In genomic region chr8:128653642-128654364, GRCm38 (mm10) we compare ENCODE assay signal across 8 mouse cellular contexts. TPM values are rescaled to one million over a fixed set of nuclear protein-coding genes. Genes with fewer than 3 reads are reported as not detected.
A peak's percentile ranks its signal among the peaks of the same experiment; 100 is the strongest.
DNase-seq lines count a peak whose midpoint lies in the region; ATAC-seq lines count a peak whose summit lies in the region.

No protein-coding gene starts in this region.

- DNase-seq in kidney, adult 9 months: peak; percentile 42
- DNase-seq in kidney, postnatal 14 days: no peak
- DNase-seq in fibroblast of lung, adult 2 months (ENCODE audit: low read depth): peak; percentile 46
- DNase-seq in midbrain, embryonic 10.5 days (ENCODE audit: low spot score): no peak
- peak; percentile 47 for DNase-seq in thymus, postnatal 4 days
- no peak for DNase-seq in gastrocnemius, adult 8-10 months (ENCODE audit: low spot score in 2 of 2)

- H3K4me3 ChIP-seq in hindbrain, embryonic 15.5 days: no peak overlapping the region
- peak overlapping the region; percentile 50 for H3K4me3 ChIP-seq in midbrain, embryonic 10.5 days

- H3K27me3 ChIP-seq in hindbrain, embryonic 15.5 days: no peaks in the 10 kb centered on the region
- no peaks in the 10 kb centered on the region for H3K27me3 ChIP-seq in midbrain, embryonic 10.5 days (ENCODE audit: low read depth, poor library complexity, severe bottlenecking)

- peaks cover 19% of the 10 kb centered on the region for H3K4me1 ChIP-seq in hindbrain, embryonic 15.5 days (replicated peaks)
- H3K4me1 ChIP-seq in midbrain, embryonic 10.5 days: peaks cover 23% of the 10 kb centered on the region

- H3K36me3 ChIP-seq in hindbrain, embryonic 15.5 days: no peaks in the 10 kb centered on the region
- no peaks in the 10 kb centered on the region for H3K36me3 ChIP-seq in midbrain, embryonic 10.5 days

- ATAC-seq in hindbrain, embryonic 15.5 days (ENCODE audit: low FRiP score, low read depth): no peak
- ATAC-seq in monocyte, adult 5-6 weeks (replicated peaks; ENCODE audit: insufficient number of reproducible peaks, low FRiP score, low TSS enrichment, poor library complexity, severe bottlenecking): no peak

- H3K9me3 ChIP-seq in hindbrain, embryonic 15.5 days: no peaks in the 10 kb centered on the region
- H3K9me3 ChIP-seq in midbrain, embryonic 10.5 days (replicated peaks): no peaks in the 10 kb centered on the region; the same call in 1 of the 2 replicates

- WGBS in hindbrain, embryonic 15.5 days: 36% methylated on average over 5 of the region's 5 CpGs
- 38% methylated on average over 5 of the region's 5 CpGs for WGBS in midbrain, embryonic 10.5 days

- no peak overlapping the region for H3K9ac ChIP-seq in hindbrain, embryonic 15.5 days

- H3K27ac ChIP-seq in hindbrain, embryonic 15.5 days (replicated peaks): peak overlapping the region; percentile 77
- H3K27ac ChIP-seq in midbrain, embryonic 10.5 days (replicated peaks): peak overlapping the region; percentile 88

- peak overlapping the region; percentile 67 for H3K4me2 ChIP-seq in hindbrain, embryonic 15.5 days

RNA-seq across cellular contexts. Expression of gene Itgb1, which starts 31.7 kb away (rescaled TPM):
- 88.0 and 91.7 TPM in 2 replicates for polyA plus RNA-seq in hindbrain, embryonic 15.5 days (2015; fragmentation: Nextera tagmentation; extraction: Ambion mirVana)
- polyA plus RNA-seq in midbrain, embryonic 10.5 days (2016; fragmentation: Nextera tagmentation; extraction: Ambion mirVana): 123 and 129 TPM in 2 replicates
- 769 to 823 TPM (median 817 TPM) in 3 replicates for total RNA-seq in monocyte, adult 5-6 weeks (2017)
- total RNA-seq in gastrocnemius, adult 8-10 months (2022): 100 to 1,000 TPM; 151 to 175 (median 167) TPM

Comparison
In these comparisons a context has a peak if more than half of its experiments do, and no peak if none do; other contexts are left out.
1. DNase-seq: peak in kidney, adult 9 months (single experiment), fibroblast of lung, adult 2 months (single experiment) and thymus, postnatal 4 days (single experiment); none in kidney, postnatal 14 days (single experiment), midbrain, embryonic 10.5 days (single experiment) and gastrocnemius, adult 8-10 months (0 of 2).